Mouse (Mus musculus) myocyte (in vitro differentiated cells): ENCODE results near the gene Jph4. TPM values are rescaled to one million over a fixed set of nuclear protein-coding genes. Genes with fewer than 3 reads are reported as not detected.

ENCODE experiments used
- H3K27me3 ChIP-seq: one replicate; pipeline ENCODE4 v1.6.1; 2011; ENCODE audit not compliant: control insufficient read depth, insufficient read depth, insufficient read length
- H3K36me3 ChIP-seq: one replicate; pipeline ENCODE4 v1.6.1; 2011; ENCODE audit not compliant: control insufficient read depth, insufficient read depth
- H3K4me2 ChIP-seq: one replicate; pipeline ENCODE4 v1.6.1; 2011; ENCODE audit warnings: low read depth, control low read depth
- H3K4me3 ChIP-seq: one replicate; pipeline ENCODE4 v1.5.1; 2011; ENCODE audit warnings: mild to moderate bottlenecking, control low read depth, moderate library complexity
- H3K79me2 ChIP-seq: one replicate; pipeline ENCODE4 v1.6.1; 2011; ENCODE audit not compliant: control insufficient read depth, insufficient read depth
- H3ac ChIP-seq: one replicate; pipeline ENCODE4 v1.6.1; 2011; ENCODE audit not compliant: control insufficient read depth, insufficient read length
- CEBPB ChIP-seq: IDR thresholded peaks from 2 replicates; pipeline ENCODE4 v1.6.1; 2011; ENCODE audit warnings: mild to moderate bottlenecking, moderate library complexity; ENCODE audit not compliant: poor library complexity, insufficient read depth, severe bottlenecking
- E2F4 ChIP-seq: IDR thresholded peaks from one replicate; pipeline ENCODE4 v1.6.1; 2011; ENCODE audit warnings: mild to moderate bottlenecking, control low read depth, moderate library complexity; ENCODE audit not compliant: insufficient read depth
- MYOD1 ChIP-seq, 3 experiments: IDR thresholded peaks; one replicate each; pipeline ENCODE4 v1.6.1; 2011; ENCODE audit warnings: control low read depth in 2 of 3, low read depth in 2 of 3, mild to moderate bottlenecking in 2 of 3, moderate library complexity in 1 of 3; ENCODE audit not compliant: insufficient read length in 2 of 3, control insufficient read depth in 1 of 3
- MYOG ChIP-seq, 3 experiments: IDR thresholded peaks; one replicate each; pipeline ENCODE4 v1.6.1; 2011; ENCODE audit warnings: control low read depth in 2 of 3, low read depth in 2 of 3, mild to moderate bottlenecking in 2 of 3; ENCODE audit not compliant: insufficient read length in 2 of 3, control insufficient read depth in 1 of 3, insufficient read depth in 1 of 3
- POLR2A ChIP-seq: IDR thresholded peaks from one replicate; pipeline ENCODE4 v1.6.1; 2011; ENCODE audit warnings: low read depth, mild to moderate bottlenecking, control low read depth, moderate library complexity; ENCODE audit not compliant: insufficient read length
- POLR2AphosphoS2 ChIP-seq: IDR thresholded peaks from one replicate; pipeline ENCODE4 v1.6.1; 2011; ENCODE audit warnings: low read depth, control low read depth; ENCODE audit not compliant: insufficient read length
- REST ChIP-seq: IDR thresholded peaks from one replicate; pipeline ENCODE4 v1.6.1; 2011; ENCODE audit warnings: mild to moderate bottlenecking, control low read depth, moderate library complexity; ENCODE audit not compliant: insufficient read depth, insufficient read length
- SRF ChIP-seq: IDR thresholded peaks from one replicate; pipeline ENCODE4 v1.6.1; 2011; ENCODE audit warnings: low read depth; ENCODE audit not compliant: control insufficient read depth, insufficient read length
- TCF12 ChIP-seq: IDR thresholded peaks from one replicate; pipeline ENCODE4 v1.6.1; 2011; ENCODE audit warnings: mild to moderate bottlenecking, control low read depth; ENCODE audit not compliant: poor library complexity, insufficient read depth, severe bottlenecking
- TCF3 ChIP-seq: IDR thresholded peaks from one replicate; pipeline ENCODE4 v1.6.1; 2011; ENCODE audit warnings: low read depth, control low read depth; ENCODE audit not compliant: insufficient read length
- USF1 ChIP-seq: IDR thresholded peaks from one replicate; pipeline ENCODE4 v1.6.1; 2011; ENCODE audit warnings: low read depth, mild to moderate bottlenecking, control low read depth, moderate library complexity
- polyA plus RNA-seq: library from polyadenylated mRNA; unstranded; fragments of >200 nt; fragmentation: generic; extraction: Trizol; gene quantifications from one replicate; pipeline ENCODE4 v1.2.1, GENCODE M21; 2012; ENCODE audit warnings: missing spikeins

The Jph4 gene
- polyA plus RNA-seq, 1 experiment = not detected

GRCm38 (mm10) chr14:55095263-55095662 is 21.5 kb downstream of the Jph4 start:
- no peaks in the 10 kb centered on the region for H3K79me2 ChIP-seq
- peak overlapping the region; percentile 9 for H3ac ChIP-seq
- TF ChIP-seq MYOD1 (IDR thresholded peaks at IDR 0.05; ENCODE audit: control insufficient read depth in 1 of 3, insufficient read length in 2 of 3, low read depth in 2 of 3) (no peak), E2F4 (no peak), REST (no peak), USF1 (no peak), SRF (no peak), TCF3 (no peak)

GRCm38 (mm10) chr14:55094704-55095231 is 22.0 kb downstream of the Jph4 start, which contains the start of gene Thtpa:
Gene Thtpa (plus strand): TSS chr14:55094784.
- Histone ChIP-seq H3K36me3 (peaks cover 3% of the 10 kb centered on the region), H3K79me2 (no peaks in the 10 kb centered on the region)

More at GRCm38 (mm10) chr14:55095263-55095662, 21.5 kb downstream of the Jph4 start:
- Histone ChIP-seq H3K36me3 (peaks cover 3% of the 10 kb centered on the region), H3K4me3 (peak overlapping the region; percentile 54), H3K27me3 (no peaks in the 10 kb centered on the region), H3K4me2 (peak overlapping the region; percentile 99)

GRCm38 (mm10) chr14:55093927-55094326 is 22.8 kb downstream of the Jph4 start:
- no peaks in the 10 kb centered on the region for H3K27me3 ChIP-seq
- H3K36me3 ChIP-seq = peaks cover 3% of the 10 kb centered on the region
- no peak overlapping the region for H3K4me2 ChIP-seq
- H3ac ChIP-seq = no peak overlapping the region
- no peaks in the 10 kb centered on the region for H3K79me2 ChIP-seq
- no peak for TF ChIP-seq TCF3
- TF ChIP-seq POLR2A = no peak
- TF ChIP-seq USF1 = no peak
- no peak for TF ChIP-seq TCF12
- TF ChIP-seq SRF = no peak
- TF ChIP-seq POLR2AphosphoS2 = no peak
- H3K4me3 ChIP-seq = peak overlapping the region; percentile 54

More at GRCm38 (mm10) chr14:55094704-55095231, 22.0 kb downstream of the Jph4 start, which contains the start of gene Thtpa:
- Histone ChIP-seq H3K4me2 (peak within 1 kb of the TSS; percentile 99), H3K4me3 (peak within 1 kb of the TSS; percentile 54), H3ac (peak within 1 kb of the TSS; percentile 9), H3K27me3 (no peaks in the 10 kb centered on the region)
- TF ChIP-seq MYOG (IDR thresholded peaks at IDR 0.05; ENCODE audit: control insufficient read depth in 1 of 3, insufficient read depth in 1 of 3, insufficient read length in 2 of 3, low read depth in 2 of 3) = no peak
- TF ChIP-seq SRF = no peak
- peak; percentile 10 for TF ChIP-seq POLR2AphosphoS2
- TF ChIP-seq TCF3 = no peak
- TF ChIP-seq POLR2A = peak; percentile 49

- Histone ChIP-seq H3K79me2 (no peaks in the 10 kb centered on the region), H3K4me2 (peak within 1 kb of the TSS; percentile 77)
- TF ChIP-seq MYOD1 (IDR thresholded peaks at IDR 0.05; ENCODE audit: control insufficient read depth in 1 of 3, insufficient read length in 2 of 3, low read depth in 2 of 3) = peak in 2 of 3 experiments; percentile 61 to 70
- TF ChIP-seq MYOG (IDR thresholded peaks at IDR 0.05; ENCODE audit: control insufficient read depth in 1 of 3, insufficient read depth in 1 of 3, insufficient read length in 2 of 3, low read depth in 2 of 3) = peak in 2 of 3 experiments; percentile 19 to 58
- peak; percentile 36 for TF ChIP-seq POLR2A
- no peak for TF ChIP-seq POLR2AphosphoS2
- no peak for TF ChIP-seq USF1
- TF ChIP-seq E2F4 = no peak
- no peak for TF ChIP-seq REST
- TF ChIP-seq CEBPB = no peak
Observed at GRCm38 (mm10) chr14:55092011-55092577, 24.6 kb downstream of the Jph4 start, which contains the start of gene Zfhx2. Gene Zfhx2 (minus strand): TSS chr14:55092324.

GRCm38 (mm10) chr14:55091209-55091865 is 25.4 kb downstream of the Jph4 start:
- no peak for TF ChIP-seq REST
- H3K4me2 ChIP-seq = peak overlapping the region; percentile 77
- peak overlapping the region; percentile 58 for H3ac ChIP-seq

More at GRCm38 (mm10) chr14:55092011-55092577, 24.6 kb downstream of the Jph4 start, which contains the start of gene Zfhx2:
- Histone ChIP-seq H3K4me3 (peak within 1 kb of the TSS; percentile 69), H3K27me3 (no peaks in the 10 kb centered on the region), H3ac (peak within 1 kb of the TSS; percentile 58), H3K36me3 (no peaks in the 10 kb centered on the region)

More at GRCm38 (mm10) chr14:55091209-55091865, 25.4 kb downstream of the Jph4 start:
- Histone ChIP-seq H3K36me3 (no peaks in the 10 kb centered on the region), H3K79me2 (no peaks in the 10 kb centered on the region), H3K27me3 (no peaks in the 10 kb centered on the region), H3K4me3 (peak overlapping the region; percentile 69)
